Mouse (Mus musculus): Measurements from ENCODE around the gene Rreb1. TPM values are rescaled to one million over a fixed set of nuclear protein-coding genes. Genes with fewer than 3 reads are reported as not detected.

The Rreb1 gene
- polyA plus RNA-seq, 1 experiment: 6.0 TPM

DNA sequence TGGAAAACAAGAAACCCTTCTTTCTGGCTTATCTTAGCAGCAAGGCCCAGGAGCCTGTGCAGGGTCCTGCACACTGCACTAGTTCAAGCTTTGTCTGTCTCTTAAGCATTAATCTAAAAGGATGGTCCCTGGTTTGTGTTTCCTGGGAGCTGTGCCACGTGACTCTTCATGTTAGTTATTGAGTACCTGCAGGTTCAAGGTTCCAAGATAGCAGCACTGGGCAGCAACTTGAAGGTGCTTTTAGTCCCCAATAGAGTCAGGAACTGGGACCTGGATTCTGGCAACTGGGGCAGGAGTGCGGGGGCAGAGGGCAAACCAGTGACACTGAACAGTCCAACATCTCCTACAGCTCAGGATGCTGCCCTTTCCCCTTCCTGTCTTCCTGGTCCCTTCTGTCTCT lies 162.0 kb downstream of the Rreb1 start:
- Histone ChIP-seq H3K79me3 (ENCODE audit: low read depth) (no peaks in the 10 kb centered on the region), H3K36me3 (ENCODE audit: control insufficient read depth, insufficient read depth) (peaks cover 22% of the 10 kb centered on the region), H3K4me3 (ENCODE audit: insufficient read depth, poor library complexity, severe bottlenecking) (no peak overlapping the region), H3K79me2 (ENCODE audit: control insufficient read depth, insufficient read depth) (no peaks in the 10 kb centered on the region), H3ac (ENCODE audit: control insufficient read depth, insufficient read length, low read depth) (no peak overlapping the region), H3K27me3 (ENCODE audit: control insufficient read depth, insufficient read depth, insufficient read length) (no peaks in the 10 kb centered on the region)
- no peak for TF ChIP-seq CEBPB (IDR thresholded peaks at IDR 0.05; ENCODE audit: low read depth)
- TF ChIP-seq MYOG (IDR thresholded peaks at IDR 0.05; ENCODE audit: control insufficient read depth, extremely low read depth, insufficient read length): no peak
- TF ChIP-seq MAX (IDR thresholded peaks at IDR 0.05): no peak
- no peak for TF ChIP-seq FOSL1 (IDR thresholded peaks at IDR 0.05; ENCODE audit: insufficient read depth, low read length, poor library complexity, severe bottlenecking)
- no peak for TF ChIP-seq CTCF (IDR thresholded peaks at IDR 0.05; ENCODE audit: control insufficient read depth, insufficient read depth, insufficient read length)
- no peak for TF ChIP-seq USF1 (IDR thresholded peaks at IDR 0.05; ENCODE audit: low read depth)
- no peak for TF ChIP-seq MYOD1 (IDR thresholded peaks at IDR 0.05; ENCODE audit: control insufficient read depth, insufficient read length, low read depth)

GRCm38 (mm10) chr13:37940649-37941048 lies 162.4 kb downstream of the Rreb1 start:
- Histone ChIP-seq H3ac (ENCODE audit: control insufficient read depth, insufficient read length, low read depth) (no peak overlapping the region), H3K79me3 (ENCODE audit: low read depth) (no peaks in the 10 kb centered on the region)

GRCm38 (mm10) chr13:37941138-37941645 lies 163.0 kb downstream of the Rreb1 start:
- no peaks in the 10 kb centered on the region for H3K79me3 ChIP-seq (ENCODE audit: low read depth)
- TF ChIP-seq USF1 (IDR thresholded peaks at IDR 0.05; ENCODE audit: low read depth) (no peak), MYOD1 (IDR thresholded peaks at IDR 0.05; ENCODE audit: control insufficient read depth, insufficient read length, low read depth) (no peak), CTCF (IDR thresholded peaks at IDR 0.05; ENCODE audit: control insufficient read depth, insufficient read depth, insufficient read length) (no peak)
- peaks cover 22% of the 10 kb centered on the region for H3K36me3 ChIP-seq (ENCODE audit: control insufficient read depth, insufficient read depth)
- no peaks in the 10 kb centered on the region for H3K79me2 ChIP-seq (ENCODE audit: control insufficient read depth, insufficient read depth)
- H3K27me3 ChIP-seq (ENCODE audit: control insufficient read depth, insufficient read depth, insufficient read length): no peaks in the 10 kb centered on the region
- no peak overlapping the region for H3K4me3 ChIP-seq (ENCODE audit: insufficient read depth, poor library complexity, severe bottlenecking)
- no peak overlapping the region for H3ac ChIP-seq (ENCODE audit: control insufficient read depth, insufficient read length, low read depth)

More at GRCm38 (mm10) chr13:37940649-37941048, 162.4 kb downstream of the Rreb1 start:
- Histone ChIP-seq H3K36me3 (ENCODE audit: control insufficient read depth, insufficient read depth) (peaks cover 22% of the 10 kb centered on the region), H3K27me3 (ENCODE audit: control insufficient read depth, insufficient read depth, insufficient read length) (no peaks in the 10 kb centered on the region), H3K79me2 (ENCODE audit: control insufficient read depth, insufficient read depth) (no peaks in the 10 kb centered on the region), H3K4me3 (ENCODE audit: insufficient read depth, poor library complexity, severe bottlenecking) (no peak overlapping the region)
- TF ChIP-seq MYOD1 (IDR thresholded peaks at IDR 0.05; ENCODE audit: control insufficient read depth, insufficient read length, low read depth): no peak
- no peak for TF ChIP-seq CTCF (IDR thresholded peaks at IDR 0.05; ENCODE audit: control insufficient read depth, insufficient read depth, insufficient read length)
- TF ChIP-seq MAX (IDR thresholded peaks at IDR 0.05): no peak
- TF ChIP-seq CEBPB (IDR thresholded peaks at IDR 0.05; ENCODE audit: low read depth): no peak
- TF ChIP-seq FOSL1 (IDR thresholded peaks at IDR 0.05; ENCODE audit: insufficient read depth, low read length, poor library complexity, severe bottlenecking): no peak
- TF ChIP-seq MYOG (IDR thresholded peaks at IDR 0.05; ENCODE audit: control insufficient read depth, extremely low read depth, insufficient read length): no peak
- no peak for TF ChIP-seq USF1 (IDR thresholded peaks at IDR 0.05; ENCODE audit: low read depth)

DNA sequence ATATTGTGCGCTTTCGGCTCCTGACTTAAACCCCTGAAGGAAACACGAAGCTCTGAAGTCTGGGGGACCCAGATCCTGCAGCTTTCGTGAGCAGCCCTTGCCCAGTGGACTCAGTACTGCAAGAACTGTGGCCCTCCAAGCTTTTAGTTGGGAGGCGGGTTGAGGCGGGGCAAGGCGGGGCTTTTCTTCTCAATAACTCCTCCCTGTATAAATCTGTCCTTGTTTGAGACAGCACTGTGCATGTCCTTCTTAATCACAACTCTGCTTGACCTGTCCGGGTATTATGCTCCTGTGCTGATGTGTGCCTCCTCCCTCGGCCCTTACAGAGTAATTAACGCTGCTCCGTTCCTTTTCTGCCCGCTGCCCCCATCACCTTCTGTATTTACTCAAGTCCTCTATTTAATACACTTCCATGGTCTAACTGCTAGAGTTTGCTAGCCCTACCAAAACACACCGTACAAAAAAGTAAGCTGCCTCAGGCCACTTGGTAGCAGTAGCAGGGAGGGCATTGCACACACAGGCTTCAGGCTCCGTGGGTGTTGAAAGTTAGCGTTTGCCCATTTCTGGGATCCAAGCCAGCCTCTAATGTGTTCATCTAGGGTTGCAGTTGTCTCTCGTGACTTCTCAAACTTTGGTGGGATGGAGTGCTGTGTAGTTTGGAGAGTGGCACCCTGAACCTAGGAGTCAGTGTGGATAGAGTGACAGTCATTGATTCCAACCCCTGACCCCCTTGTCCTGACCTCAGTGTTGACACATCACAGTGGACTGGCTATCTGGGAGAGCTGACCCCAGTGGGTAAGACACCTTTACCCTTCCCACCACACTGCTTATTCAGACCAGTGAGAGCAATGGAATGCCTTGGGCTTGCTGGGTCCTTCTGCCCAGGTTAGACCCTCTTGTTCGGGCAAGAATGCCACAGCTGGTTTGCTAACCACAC lies 164.0 kb downstream of the Rreb1 start:
- Histone ChIP-seq H3K79me2 (ENCODE audit: control insufficient read depth, insufficient read depth) (no peaks in the 10 kb centered on the region), H3K27me3 (ENCODE audit: control insufficient read depth, insufficient read depth, insufficient read length) (no peaks in the 10 kb centered on the region), H3K4me3 (ENCODE audit: insufficient read depth, poor library complexity, severe bottlenecking) (no peak overlapping the region), H3ac (ENCODE audit: control insufficient read depth, insufficient read length, low read depth) (no peak overlapping the region), H3K79me3 (ENCODE audit: low read depth) (no peaks in the 10 kb centered on the region), H3K36me3 (ENCODE audit: control insufficient read depth, insufficient read depth) (peaks cover 27% of the 10 kb centered on the region)
- TF ChIP-seq FOSL1 (IDR thresholded peaks at IDR 0.05; ENCODE audit: insufficient read depth, low read length, poor library complexity, severe bottlenecking) (no peak), MYOD1 (IDR thresholded peaks at IDR 0.05; ENCODE audit: control insufficient read depth, insufficient read length, low read depth) (no peak), CEBPB (IDR thresholded peaks at IDR 0.05; ENCODE audit: low read depth) (no peak), MYOG (IDR thresholded peaks at IDR 0.05; ENCODE audit: control insufficient read depth, extremely low read depth, insufficient read length) (no peak), USF1 (IDR thresholded peaks at IDR 0.05; ENCODE audit: low read depth) (no peak), CTCF (IDR thresholded peaks at IDR 0.05; ENCODE audit: control insufficient read depth, insufficient read depth, insufficient read length) (no peak), MAX (IDR thresholded peaks at IDR 0.05) (no peak)

GRCm38 (mm10) chr13:37942887-37943331 lies 164.7 kb downstream of the Rreb1 start:
- TF ChIP-seq USF1 (IDR thresholded peaks at IDR 0.05; ENCODE audit: low read depth): no peak
- TF ChIP-seq MAX (IDR thresholded peaks at IDR 0.05): no peak
- TF ChIP-seq MYOG (IDR thresholded peaks at IDR 0.05; ENCODE audit: control insufficient read depth, extremely low read depth, insufficient read length): no peak
- TF ChIP-seq MYOD1 (IDR thresholded peaks at IDR 0.05; ENCODE audit: control insufficient read depth, insufficient read length, low read depth): no peak
- no peak for TF ChIP-seq CTCF (IDR thresholded peaks at IDR 0.05; ENCODE audit: control insufficient read depth, insufficient read depth, insufficient read length)
- no peak for TF ChIP-seq CEBPB (IDR thresholded peaks at IDR 0.05; ENCODE audit: low read depth)
- H3K36me3 ChIP-seq (ENCODE audit: control insufficient read depth, insufficient read depth): peaks cover 29% of the 10 kb centered on the region
- H3K79me3 ChIP-seq (ENCODE audit: low read depth): no peaks in the 10 kb centered on the region
- H3K4me3 ChIP-seq (ENCODE audit: insufficient read depth, poor library complexity, severe bottlenecking): no peak overlapping the region
- H3K79me2 ChIP-seq (ENCODE audit: control insufficient read depth, insufficient read depth): no peaks in the 10 kb centered on the region
- no peak overlapping the region for H3ac ChIP-seq (ENCODE audit: control insufficient read depth, insufficient read length, low read depth)
- H3K27me3 ChIP-seq (ENCODE audit: control insufficient read depth, insufficient read depth, insufficient read length): no peaks in the 10 kb centered on the region

All from C2C12 (cell line).